Mouse (Mus musculus) midbrain, embryonic 10.5 days (tissue): ENCODE measurements around the gene Impg2. TPM values are rescaled to one million over a fixed set of nuclear protein-coding genes. Genes with fewer than 3 reads are reported as not detected.

Experiments used
- DNase-seq: peaks from one replicate; pipeline ENCODE4 v3.0.0-alpha.2; 2017; ENCODE audit warnings: low spot score
- H3K27ac ChIP-seq: fragments of 300-500 bp; sonication (generic); replicated peaks from 2 replicates; pipeline ENCODE4 v1.5.1; 2016; ENCODE audit warnings: mild to moderate bottlenecking
- H3K27me3 ChIP-seq: fragments of 300-500 bp; sonication (generic); 2 replicates; pipeline ENCODE4 v1.6.1; 2016; ENCODE audit warnings: low read depth, mild to moderate bottlenecking; ENCODE audit not compliant: poor library complexity, severe bottlenecking
- H3K36me3 ChIP-seq: fragments of 300-500 bp; sonication (generic); 2 replicates; pipeline ENCODE4 v1.6.1; 2016; ENCODE audit warnings: mild to moderate bottlenecking, moderate library complexity
- H3K4me1 ChIP-seq: fragments of 300-500 bp; sonication (generic); 2 replicates; pipeline ENCODE4 v1.6.1; 2016
- H3K4me3 ChIP-seq: fragments of 300-500 bp; sonication (generic); 2 replicates; pipeline ENCODE4 v1.5.1; 2016; ENCODE audit warnings: mild to moderate bottlenecking, moderate library complexity
- H3K9me3 ChIP-seq: fragments of 300-500 bp; sonication (generic); replicated peaks from 2 replicates; pipeline ENCODE4 v1.6.1; 2016; ENCODE audit warnings: mild to moderate bottlenecking
- WGBS: fragments of 180-500 bp; shearing (Covaris S2); methylation state at CpG from one replicate; pipeline ENCODE4 v1.1.7; 2016; 5-methylcytosine and 5-hydroxymethylcytosine counted together
- polyA plus RNA-seq: library from polyadenylated mRNA; unstranded; fragments of >200 nt; fragmentation: Nextera tagmentation; extraction: Ambion mirVana; gene quantifications from 2 replicates; pipeline ENCODE4 v1.2.1, GENCODE M21; 2016

The Impg2 gene
- 0.04 and 0.20 TPM in 2 replicates for polyA plus RNA-seq

DNA sequence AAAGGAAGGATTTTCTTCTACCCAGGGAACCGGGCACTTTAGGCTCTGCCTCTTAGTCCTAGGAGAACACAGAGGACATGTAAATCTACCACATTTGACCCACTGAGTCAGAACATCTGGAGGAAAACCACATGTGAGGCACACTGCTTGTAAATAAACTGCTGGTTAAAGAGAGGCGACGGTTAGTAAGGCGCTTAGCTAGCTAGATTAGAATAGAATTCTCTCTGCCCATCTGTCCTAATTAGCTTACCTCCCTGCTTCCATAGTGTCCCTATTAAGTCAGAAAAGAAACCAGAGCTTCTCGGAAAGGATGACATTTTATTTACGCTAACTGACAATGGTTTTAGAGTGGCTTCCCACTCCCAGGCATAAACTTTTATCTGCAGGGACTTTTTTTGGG is at the start of gene Impg2:
TSS of gene Impg2 (plus strand) at position 263 of the 400 bp plus-strand sequence.
- H3K4me3 ChIP-seq = no peak within 1 kb of the TSS

GRCm38 (mm10) chr16:56163466-56163865 is 40.6 kb upstream of the Impg2 start:
- H3K27me3 ChIP-seq = no peaks in the 10 kb centered on the region
- no peak for DNase-seq
- H3K4me3 ChIP-seq = no peak overlapping the region
- H3K4me1 ChIP-seq = no peaks in the 10 kb centered on the region
- peaks cover 15% of the 10 kb centered on the region for H3K36me3 ChIP-seq
- H3K9me3 ChIP-seq = no peaks in the 10 kb centered on the region
- no peak overlapping the region for H3K27ac ChIP-seq
- 90% methylated on average over 7 of the region's 7 CpGs for WGBS

More for the DNA sequence above, at the start of gene Impg2:
- H3K4me1 ChIP-seq = no peaks in the 10 kb centered on the region
- WGBS = 49% methylated on average over 6 of the region's 6 CpGs
- H3K27ac ChIP-seq = no peak within 1 kb of the TSS
- H3K9me3 ChIP-seq = no peaks in the 10 kb centered on the region
- H3K27me3 ChIP-seq = no peaks in the 10 kb centered on the region
- no peaks in the 10 kb centered on the region for H3K36me3 ChIP-seq
- DNase-seq = no peak

DNA sequence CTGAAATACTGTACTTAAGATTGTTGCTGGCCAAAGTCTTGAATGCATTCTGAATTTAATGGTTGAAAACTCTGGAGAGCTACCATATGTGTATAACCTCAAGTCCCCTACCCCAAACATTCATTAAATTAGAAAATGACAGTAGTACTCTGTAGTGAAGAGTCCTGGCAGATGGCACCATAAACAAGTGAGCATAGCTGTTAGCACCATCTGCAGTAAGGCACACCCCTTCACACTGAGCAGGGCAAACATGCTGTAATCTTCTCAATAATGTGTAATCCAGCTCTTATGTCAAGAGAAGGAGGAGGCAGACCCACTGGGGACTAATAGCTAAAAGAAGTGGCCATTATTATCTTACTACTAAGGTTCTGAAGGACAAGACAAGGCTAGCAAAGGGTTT is 33.9 kb upstream of the Impg2 start:
- Histone ChIP-seq H3K9me3 (no peaks in the 10 kb centered on the region), H3K4me3 (no peak overlapping the region), H3K27me3 (no peaks in the 10 kb centered on the region), H3K4me1 (no peaks in the 10 kb centered on the region), H3K27ac (no peak overlapping the region), H3K36me3 (peaks cover 35% of the 10 kb centered on the region)
- no peak for DNase-seq

- no peaks in the 10 kb centered on the region for H3K9me3 ChIP-seq
- H3K27ac ChIP-seq = no peak overlapping the region
- H3K4me3 ChIP-seq = no peak overlapping the region
- H3K4me1 ChIP-seq = no peaks in the 10 kb centered on the region
- no peaks in the 10 kb centered on the region for H3K27me3 ChIP-seq
- peaks cover 38% of the 10 kb centered on the region for H3K36me3 ChIP-seq
- peak; percentile 14 for DNase-seq
- 73% methylated on average over 8 of the region's 8 CpGs for WGBS
Measured at GRCm38 (mm10) chr16:56175867-56176581, 28.1 kb upstream of the Impg2 start.

- Histone ChIP-seq H3K27me3 (no peaks in the 10 kb centered on the region), H3K4me3 (no peak overlapping the region), H3K27ac (no peak overlapping the region), H3K36me3 (peaks cover 59% of the 10 kb centered on the region), H3K9me3 (no peaks in the 10 kb centered on the region), H3K4me1 (no peaks in the 10 kb centered on the region)
- 94% methylated on average over 4 of the region's 4 CpGs for WGBS
- DNase-seq = no peak
Measured at GRCm38 (mm10) chr16:56186863-56187262, 17.2 kb upstream of the Impg2 start.

GRCm38 (mm10) chr16:56188198-56188597 is 15.9 kb upstream of the Impg2 start:
- 95% methylated on average over 9 of the region's 9 CpGs for WGBS
- Histone ChIP-seq H3K36me3 (peaks cover 45% of the 10 kb centered on the region), H3K9me3 (no peaks in the 10 kb centered on the region), H3K4me1 (no peaks in the 10 kb centered on the region), H3K27ac (no peak overlapping the region), H3K4me3 (no peak overlapping the region), H3K27me3 (no peaks in the 10 kb centered on the region)
- no peak for DNase-seq

DNA sequence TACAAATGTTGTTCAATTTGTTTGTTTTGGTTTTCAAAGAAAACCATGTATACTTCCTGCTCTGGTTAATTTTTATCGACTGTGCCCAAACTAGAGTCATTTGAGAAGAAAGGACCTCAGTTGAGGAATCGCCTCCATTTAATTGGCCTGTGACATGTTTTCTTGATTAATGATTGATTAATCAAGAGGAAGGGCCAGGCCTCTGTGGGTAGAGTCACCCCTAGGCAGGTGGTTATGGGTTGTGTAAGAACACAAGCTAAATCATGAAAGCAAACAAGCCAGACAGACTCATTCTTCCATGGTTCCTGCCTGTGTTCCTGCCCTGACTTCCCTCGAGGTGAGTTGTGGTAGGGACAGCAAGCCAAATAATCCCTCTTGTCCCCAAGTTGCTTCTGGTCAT is 8.6 kb downstream of the Impg2 start:
- no peaks in the 10 kb centered on the region for H3K27me3 ChIP-seq
- no peaks in the 10 kb centered on the region for H3K9me3 ChIP-seq
- DNase-seq = no peak
- H3K4me1 ChIP-seq = no peaks in the 10 kb centered on the region
- 85% methylated on average over 3 of the region's 3 CpGs for WGBS
- H3K4me3 ChIP-seq = no peak overlapping the region
- H3K27ac ChIP-seq = no peak overlapping the region
- H3K36me3 ChIP-seq = no peaks in the 10 kb centered on the region

DNA sequence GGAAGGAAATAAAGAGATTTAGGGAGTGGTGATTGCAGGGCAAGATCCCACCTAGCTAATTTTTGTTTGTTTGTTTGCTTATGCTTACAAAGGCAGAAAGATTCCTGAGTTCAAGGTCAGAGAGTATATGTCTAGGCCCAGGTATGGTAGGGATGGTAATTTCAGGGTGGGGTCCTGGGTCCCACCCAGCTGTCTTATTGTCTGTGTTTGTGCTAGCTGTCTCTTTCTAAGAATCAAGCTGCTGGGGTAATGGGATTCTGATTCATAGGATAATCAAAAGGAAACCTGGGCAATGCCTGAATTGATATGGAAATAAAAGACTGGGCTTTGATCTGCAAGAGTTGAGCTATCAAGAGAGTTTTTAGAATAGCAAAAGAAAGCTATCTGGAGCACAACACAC is 23.6 kb downstream of the Impg2 start:
- Histone ChIP-seq H3K36me3 (no peaks in the 10 kb centered on the region), H3K27ac (no peak overlapping the region), H3K4me1 (no peaks in the 10 kb centered on the region), H3K27me3 (no peaks in the 10 kb centered on the region), H3K4me3 (no peak overlapping the region), H3K9me3 (no peaks in the 10 kb centered on the region)
- no peak for DNase-seq

- DNase-seq = no peak
- no peaks in the 10 kb centered on the region for H3K36me3 ChIP-seq
- no peaks in the 10 kb centered on the region for H3K4me1 ChIP-seq
- H3K27ac ChIP-seq = no peak overlapping the region
- no peak overlapping the region for H3K4me3 ChIP-seq
- H3K9me3 ChIP-seq = no peaks in the 10 kb centered on the region
- 65% methylated on average over 2 of the region's 2 CpGs for WGBS
- no peaks in the 10 kb centered on the region for H3K27me3 ChIP-seq
Measured at GRCm38 (mm10) chr16:56229455-56229854, 25.3 kb downstream of the Impg2 start.

- no peaks in the 10 kb centered on the region for H3K4me1 ChIP-seq
- H3K27ac ChIP-seq = no peak overlapping the region
- WGBS = 59% methylated on average over 10 of the region's 10 CpGs
- no peaks in the 10 kb centered on the region for H3K36me3 ChIP-seq
- no peaks in the 10 kb centered on the region for H3K27me3 ChIP-seq
- no peaks in the 10 kb centered on the region for H3K9me3 ChIP-seq
- H3K4me3 ChIP-seq = no peak overlapping the region
- peak; percentile 19 for DNase-seq
Measured at GRCm38 (mm10) chr16:56231300-56231699, 27.2 kb downstream of the Impg2 start.

DNA sequence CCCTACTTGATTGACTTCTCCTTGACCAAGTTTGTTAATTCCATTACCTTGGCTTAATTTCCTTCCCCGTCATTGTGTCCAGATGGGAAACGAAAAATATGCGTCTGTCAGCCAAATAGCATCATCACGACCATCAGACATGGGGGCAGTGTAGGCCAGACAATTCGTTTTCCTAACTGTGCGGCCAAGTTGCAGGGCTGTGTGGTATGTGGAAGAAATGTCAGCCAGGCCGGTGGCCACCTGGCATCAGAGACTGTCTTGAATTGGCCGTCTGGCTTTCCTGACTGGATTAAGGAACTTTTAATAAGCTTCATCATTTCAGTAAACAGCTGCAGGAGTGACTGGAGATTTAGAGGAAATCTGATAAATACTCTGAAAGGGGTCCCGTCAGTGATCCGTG is 28.6 kb downstream of the Impg2 start:
- Histone ChIP-seq H3K9me3 (no peaks in the 10 kb centered on the region), H3K27ac (no peak overlapping the region), H3K4me1 (no peaks in the 10 kb centered on the region), H3K4me3 (no peak overlapping the region), H3K27me3 (no peaks in the 10 kb centered on the region), H3K36me3 (no peaks in the 10 kb centered on the region)
- DNase-seq = no peak
- 88% methylated on average over 10 of the region's 10 CpGs for WGBS

DNA sequence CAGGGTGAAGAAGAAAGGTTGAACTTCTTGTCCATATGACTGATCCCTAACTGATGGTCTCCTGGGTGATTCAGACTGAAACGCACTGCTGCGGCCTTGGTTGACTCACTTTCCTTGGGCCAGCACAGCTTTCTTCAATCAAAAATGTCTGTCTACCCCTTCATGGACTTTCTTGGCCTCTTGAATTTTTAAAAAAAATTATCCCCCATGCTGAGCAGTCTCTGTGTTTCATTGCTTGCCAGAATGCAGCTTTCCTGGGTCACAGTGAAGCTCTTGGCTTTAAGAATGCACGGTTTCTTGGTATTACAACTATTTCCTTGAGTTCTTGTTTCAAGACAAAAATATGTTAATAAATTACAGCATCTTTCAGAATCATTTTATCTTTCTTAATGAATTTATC is 41.9 kb downstream of the Impg2 start:
- no peak for DNase-seq
- Histone ChIP-seq H3K27me3 (no peaks in the 10 kb centered on the region), H3K4me1 (no peaks in the 10 kb centered on the region), H3K4me3 (no peak overlapping the region), H3K27ac (no peak overlapping the region), H3K36me3 (no peaks in the 10 kb centered on the region), H3K9me3 (no peaks in the 10 kb centered on the region)
- WGBS = 94% methylated on average over 3 of the region's 3 CpGs

- no peak overlapping the region for H3K4me3 ChIP-seq
- H3K9me3 ChIP-seq = no peaks in the 10 kb centered on the region
- peaks cover 3% of the 10 kb centered on the region; the same call in 1 of the 2 replicates for H3K4me1 ChIP-seq
- WGBS = 88% methylated on average over 1 of the region's 1 CpGs
- no peaks in the 10 kb centered on the region for H3K27me3 ChIP-seq
- H3K36me3 ChIP-seq = no peaks in the 10 kb centered on the region
- no peak for DNase-seq
- H3K27ac ChIP-seq = no peak overlapping the region
Measured at GRCm38 (mm10) chr16:56273917-56274316, 69.8 kb downstream of the Impg2 start.

DNA sequence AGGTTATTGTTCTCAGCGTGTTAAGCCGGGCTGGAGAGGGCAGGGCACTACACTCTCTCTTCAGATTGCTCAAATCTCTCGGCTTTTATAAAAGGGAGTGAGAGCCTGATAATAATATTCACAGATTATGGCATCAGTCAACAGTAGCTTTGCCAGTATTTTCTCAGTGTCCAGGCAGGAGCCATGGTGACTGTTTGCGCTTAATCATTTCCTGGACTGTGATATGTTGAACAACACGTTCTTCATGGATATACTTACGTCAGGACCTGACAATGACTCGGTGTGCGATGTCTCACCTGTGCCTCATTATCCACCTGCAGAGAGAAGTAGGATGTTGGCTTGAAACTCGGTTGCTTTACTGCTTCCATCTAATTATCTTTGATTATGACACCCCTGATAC is 74.9 kb downstream of the Impg2 start:
- no peak overlapping the region for H3K4me3 ChIP-seq
- H3K27ac ChIP-seq = no peak overlapping the region
- DNase-seq = no peak
- H3K9me3 ChIP-seq = no peaks in the 10 kb centered on the region
- 88% methylated on average over 9 of the region's 9 CpGs for WGBS
- H3K36me3 ChIP-seq = no peaks in the 10 kb centered on the region
- no peaks in the 10 kb centered on the region for H3K27me3 ChIP-seq
- H3K4me1 ChIP-seq = no peaks in the 10 kb centered on the region
